Mouse (Mus musculus) thymus, adult 2 months (tissue): ENCODE measurements around the gene 3110082I17Rik. TPM values are rescaled to one million over a fixed set of nuclear protein-coding genes. Genes with fewer than 3 reads are reported as not detected.

Experiments
- DNase-seq: peaks from one replicate; pipeline ENCODE4 v3.0.0; 2021
- H3K27ac ChIP-seq: fragments of 200-500 bp; 2 replicates; pipeline ENCODE4 v1.5.1; 2012; ENCODE audit warnings: low read length, control low read depth; ENCODE audit not compliant: control insufficient read depth, insufficient read depth
- H3K27me3 ChIP-seq: fragments of 200-500 bp; 2 replicates; pipeline ENCODE4 v1.6.1; 2012; ENCODE audit warnings: mild to moderate bottlenecking, low read length, moderate library complexity, mixed read lengths; ENCODE audit not compliant: control insufficient read depth, insufficient read depth
- H3K36me3 ChIP-seq: fragments of 200-500 bp; 2 replicates; pipeline ENCODE4 v1.6.1; 2012; ENCODE audit warnings: mild to moderate bottlenecking, low read length, moderate library complexity; ENCODE audit not compliant: control insufficient read depth, insufficient read depth
- H3K4me1 ChIP-seq: fragments of 200-500 bp; replicated peaks from 2 replicates; pipeline ENCODE4 v1.6.1; 2012; ENCODE audit warnings: low read length; ENCODE audit not compliant: control insufficient read depth, insufficient read depth
- H3K4me3 ChIP-seq: fragments of 200-500 bp; 2 replicates; pipeline ENCODE4 v1.5.1; 2012; ENCODE audit warnings: mild to moderate bottlenecking, low read length, control low read depth, moderate library complexity; ENCODE audit not compliant: control insufficient read depth, insufficient read depth
- CTCF ChIP-seq: fragments of 200-500 bp; IDR thresholded peaks from 2 replicates; pipeline ENCODE4 v1.5.1; 2012; ENCODE audit warnings: mild to moderate bottlenecking, control low read depth, low read length, moderate library complexity, borderline replicate concordance; ENCODE audit not compliant: control insufficient read depth, poor library complexity, insufficient read depth; ENCODE audit errors: extremely low read depth
- POLR2A ChIP-seq: fragments of 200-500 bp; IDR thresholded peaks from 2 replicates; pipeline ENCODE4 v1.6.1; 2012; ENCODE audit warnings: mild to moderate bottlenecking, low read length, control low read depth, moderate library complexity; ENCODE audit not compliant: control insufficient read depth, poor library complexity, insufficient read depth; ENCODE audit errors: extremely low read depth
- WGBS: fragments of 180-500 bp; shearing (Covaris S2); methylation state at CpG from one replicate; pipeline ENCODE4 v1.1.7; 2018; 5-methylcytosine and 5-hydroxymethylcytosine counted together
- polyA plus RNA-seq: library from polyadenylated mRNA; depleted of rRNA; stranded (reverse); fragments of >200 nt; gene quantifications from 2 replicates; pipeline ENCODE4 v1.2.3, GENCODE M21; 2012; rRNA removed

3110082I17Rik gene
- polyA plus RNA-seq: 7.5 and 8.2 TPM in 2 replicates

DNA sequence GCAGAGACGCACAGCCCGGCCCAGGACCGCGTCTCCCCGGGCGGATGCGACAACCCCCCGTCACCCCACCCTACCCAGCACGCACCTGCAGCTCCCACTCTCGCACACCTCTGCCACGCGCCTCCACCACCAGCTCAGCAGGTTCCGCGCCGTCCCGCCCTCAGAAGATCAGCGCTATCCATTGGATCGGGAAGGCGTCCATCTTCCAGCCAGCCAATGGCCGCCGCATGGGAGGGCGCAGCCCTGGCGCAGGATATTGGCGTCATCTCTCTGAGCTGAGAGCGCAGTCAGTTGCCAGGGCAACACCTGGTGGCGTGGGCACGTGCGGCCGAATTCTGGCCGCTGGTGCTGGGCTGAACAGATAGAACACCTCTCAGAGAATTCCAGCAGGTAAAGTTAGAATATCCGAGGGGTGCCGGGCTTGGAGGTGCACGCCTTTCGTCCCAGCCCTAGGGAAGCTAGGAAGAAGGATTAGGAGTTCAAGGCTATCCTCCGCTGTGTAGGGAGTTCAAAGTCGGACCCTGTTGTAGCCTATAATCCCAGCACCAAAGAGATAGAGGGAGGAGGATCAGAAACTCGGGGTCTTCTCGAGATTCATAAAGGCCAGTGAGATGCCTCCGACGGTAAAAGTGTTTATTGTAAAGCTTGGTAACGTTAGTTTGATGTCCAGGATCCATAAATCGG, at the start of gene 3110082I17Rik:
3110082I17Rik (minus strand) TSS at position 144 of the 684 bp plus-strand sequence.
- TF ChIP-seq CTCF (peak; percentile 64; the same call in 1 of the 2 replicates), POLR2A (0 out of 2 replicates have a peak, but pooled peaks have one; percentile 23)
- WGBS: 10% methylated on average over 42 of the region's 42 CpGs
- Histone ChIP-seq H3K4me3 (peak within 1 kb of the TSS; percentile 45), H3K27me3 (no peaks in the 10 kb centered on the region), H3K36me3 (no peaks in the 10 kb centered on the region), H3K27ac (no peak within 1 kb of the TSS), H3K4me1 (peaks cover 3% of the 10 kb centered on the region; the same call in 1 of the 2 replicates)
- DNase-seq: peak; percentile 95

DNA sequence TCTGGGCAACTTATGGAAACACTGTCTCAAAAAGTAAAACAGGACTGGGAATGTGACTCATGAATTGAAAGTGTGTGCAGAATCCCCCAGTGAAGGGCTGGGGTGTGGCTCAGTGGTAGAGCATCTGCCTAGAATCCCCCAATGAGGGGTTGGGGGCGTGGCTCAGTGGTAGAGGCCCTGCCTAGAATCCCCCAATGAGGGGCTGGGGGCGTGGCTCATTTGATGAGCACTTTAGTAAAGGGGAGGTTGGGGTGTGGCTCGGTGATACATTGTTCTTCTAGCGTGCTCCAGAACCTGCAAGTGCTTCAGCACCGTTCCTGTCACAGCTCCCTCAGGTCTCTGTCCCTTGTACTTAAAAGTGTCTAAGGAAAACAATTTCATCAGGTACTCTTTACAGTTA, 45.9 kb upstream of the 3110082I17Rik start:
- no peaks in the 10 kb centered on the region for H3K4me1 ChIP-seq
- H3K4me3 ChIP-seq: no peak overlapping the region
- TF ChIP-seq POLR2A (no peak), CTCF (no peak)
- DNase-seq: no peak
- WGBS: 30% methylated on average over 5 of the region's 5 CpGs
- no peaks in the 10 kb centered on the region for H3K36me3 ChIP-seq
- no peaks in the 10 kb centered on the region for H3K27me3 ChIP-seq
- H3K27ac ChIP-seq: no peak overlapping the region

DNA sequence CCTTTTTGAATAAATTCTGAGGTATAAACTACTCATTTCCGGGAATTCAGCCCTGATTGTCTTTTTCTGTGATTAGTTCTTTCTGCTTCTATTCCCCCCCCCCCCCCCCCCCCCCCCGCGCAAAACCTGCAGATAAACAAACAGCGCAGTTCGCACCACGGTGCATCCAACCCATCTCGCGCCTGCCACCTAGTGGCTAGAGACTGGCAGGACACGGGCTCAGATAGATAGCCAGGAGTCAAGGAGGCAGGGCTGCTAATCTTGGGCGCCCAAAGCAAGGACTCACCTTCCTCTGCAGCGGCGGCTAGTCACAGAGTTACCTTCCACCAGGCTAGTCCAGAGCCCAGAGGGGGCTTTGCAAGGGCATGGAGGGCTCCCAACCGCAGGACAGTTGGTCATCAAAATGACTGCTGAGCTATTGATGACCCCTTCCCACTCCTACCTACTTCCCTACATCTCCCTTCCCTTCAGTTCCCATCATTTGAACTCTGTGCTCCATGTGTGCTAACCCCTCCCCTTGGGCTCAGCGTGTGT, 44.8 kb upstream of the 3110082I17Rik start:
- no peaks in the 10 kb centered on the region for H3K36me3 ChIP-seq
- H3K4me1 ChIP-seq: no peaks in the 10 kb centered on the region
- no peak overlapping the region for H3K27ac ChIP-seq
- TF ChIP-seq CTCF (peak; percentile 83; the same call in 1 of the 2 replicates), POLR2A (no peak)
- H3K4me3 ChIP-seq: no peak overlapping the region
- DNase-seq: peak; percentile 79
- WGBS: 4% methylated on average over 14 of the region's 14 CpGs
- no peaks in the 10 kb centered on the region for H3K27me3 ChIP-seq

- Histone ChIP-seq H3K27ac (no peak overlapping the region), H3K27me3 (no peaks in the 10 kb centered on the region), H3K36me3 (no peaks in the 10 kb centered on the region), H3K4me1 (no peaks in the 10 kb centered on the region), H3K4me3 (no peak overlapping the region)
- no peak for DNase-seq
- no peak for TF ChIP-seq CTCF
- TF ChIP-seq POLR2A: no peak
- WGBS: 90% methylated on average over 14 of the region's 14 CpGs
These were observed 42.0 kb upstream of the 3110082I17Rik start for GRCm38 (mm10) chr5:139502281-139502680.

- DNase-seq: no peak
- Histone ChIP-seq H3K27me3 (peaks cover 2% of the 10 kb centered on the region; the same call in 1 of the 2 replicates), H3K36me3 (no peaks in the 10 kb centered on the region), H3K4me1 (no peaks in the 10 kb centered on the region), H3K27ac (no peak overlapping the region), H3K4me3 (no peak overlapping the region)
- WGBS: 38% methylated on average over 5 of the region's 5 CpGs
- TF ChIP-seq CTCF (no peak), POLR2A (no peak)
These were observed 38.5 kb upstream of the 3110082I17Rik start for GRCm38 (mm10) chr5:139498791-139499190.

DNA sequence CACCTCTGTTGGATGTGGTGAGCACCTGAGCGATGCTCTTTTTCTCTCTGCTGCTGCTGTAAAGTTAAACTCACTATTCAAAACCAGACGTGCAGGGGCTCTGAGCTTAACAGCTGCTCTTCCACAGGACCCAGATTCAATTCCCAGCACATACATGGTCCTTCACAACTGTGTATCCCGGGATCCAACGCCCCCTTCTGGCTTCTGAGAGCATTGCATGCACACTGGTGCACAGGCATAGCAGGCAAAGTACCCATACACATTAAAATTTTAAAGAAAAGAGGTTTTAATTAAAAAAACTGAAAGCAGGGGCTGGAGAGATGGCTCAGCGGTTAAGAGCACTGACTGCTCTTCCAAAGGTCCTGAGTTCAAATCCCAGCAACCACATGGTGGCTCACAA, 36.6 kb upstream of the 3110082I17Rik start:
- no peaks in the 10 kb centered on the region for H3K4me1 ChIP-seq
- no peak for TF ChIP-seq CTCF
- TF ChIP-seq POLR2A: no peak
- WGBS: 55% methylated on average over 5 of the region's 5 CpGs
- no peaks in the 10 kb centered on the region for H3K36me3 ChIP-seq
- no peak overlapping the region for H3K4me3 ChIP-seq
- peaks cover 2% of the 10 kb centered on the region; the same call in 1 of the 2 replicates for H3K27me3 ChIP-seq
- DNase-seq: no peak
- no peak overlapping the region for H3K27ac ChIP-seq
